Comparison of ENCODE assay signal across 12 mouse cellular contexts in genomic region chr8:83199715-83200114, GRCm38 (mm10). TPM values are rescaled to one million over a fixed set of nuclear protein-coding genes. Genes with fewer than 3 reads are reported as not detected.
A peak's percentile ranks its signal among the peaks of the same experiment; 100 is the strongest.
DNase-seq lines count a peak whose midpoint lies in the region; ATAC-seq lines count a peak whose summit lies in the region.
"Had no signal": no experiment of that assay in that cellular context is flagged by ENCODE, and none has a peak within 500 bp of the region (broad histone marks: within the 10 kb centered on the region; RNA-seq: fewer than 3 reads in every experiment).

No protein-coding gene starts in this region.

- H3K4me1 ChIP-seq in hindbrain, embryonic 13.5 days (replicated peaks) = peaks cover 38% of the 10 kb centered on the region
- no peaks in the 10 kb centered on the region for H3K4me1 ChIP-seq in hindbrain, embryonic 11.5 days (replicated peaks; ENCODE audit: control insufficient read depth, insufficient read depth, low read length)
- H3K4me1 ChIP-seq in embryonic facial prominence, embryonic 10.5 days = peaks cover 18% of the 10 kb centered on the region; the same call in 1 of the 2 replicates

- H3K27ac ChIP-seq in hindbrain, embryonic 13.5 days = peak overlapping the region; percentile 66; the same call in 1 of the 2 replicates
- H3K27ac ChIP-seq in hindbrain, embryonic 11.5 days (ENCODE audit: low read depth, low read length) = no peak overlapping the region
- H3K27ac ChIP-seq in embryonic facial prominence, embryonic 10.5 days (replicated peaks) = no peak overlapping the region
- H3K27ac ChIP-seq: liver, embryonic 13.5 days; midbrain, embryonic 12.5 days had no signal

- no peaks in the 10 kb centered on the region for H3K36me3 ChIP-seq in hindbrain, embryonic 13.5 days
- no peaks in the 10 kb centered on the region for H3K36me3 ChIP-seq in hindbrain, embryonic 11.5 days (ENCODE audit: control insufficient read depth, insufficient read depth, low read length)
- H3K36me3 ChIP-seq in embryonic facial prominence, embryonic 10.5 days (replicated peaks) = no peaks in the 10 kb centered on the region
- H3K36me3 ChIP-seq: liver, embryonic 13.5 days; midbrain, embryonic 12.5 days had no signal

- peak; percentile 41 for DNase-seq in adrenal gland, adult 2 months
- DNase-seq in adrenal gland, postnatal 10 days = no peak
- no peak for DNase-seq in hindbrain, embryonic 11.5 days (ENCODE audit: low spot score)
- peak; percentile 58 for DNase-seq in Muller cell, postnatal 12 days (ENCODE audit: inconsistent ontology term)
- no peak for DNase-seq in gastrocnemius, postnatal 25 days
- no peak for DNase-seq in embryonic facial prominence, embryonic 10.5 days (ENCODE audit: low spot score)
- DNase-seq: gastrocnemius, postnatal 36 days; kidney, adult 9 months; liver, embryonic 13.5 days had no signal

- no peak overlapping the region for H3K4me2 ChIP-seq in hindbrain, embryonic 13.5 days
- no peak overlapping the region for H3K4me2 ChIP-seq in hindbrain, embryonic 11.5 days (replicated peaks; ENCODE audit: low read depth, low read length)
- H3K4me2 ChIP-seq: midbrain, embryonic 12.5 days had no signal

- H3K4me3 ChIP-seq in hindbrain, embryonic 13.5 days = no peak overlapping the region
- H3K4me3 ChIP-seq in hindbrain, embryonic 11.5 days (ENCODE audit: low read depth, low read length) = no peak overlapping the region
- no peak overlapping the region for H3K4me3 ChIP-seq in embryonic facial prominence, embryonic 10.5 days
- H3K4me3 ChIP-seq: liver, embryonic 13.5 days; midbrain, embryonic 12.5 days had no signal

- no peaks in the 10 kb centered on the region for H3K27me3 ChIP-seq in hindbrain, embryonic 13.5 days
- H3K27me3 ChIP-seq in hindbrain, embryonic 11.5 days (ENCODE audit: control insufficient read depth, insufficient read depth, low read length) = no peaks in the 10 kb centered on the region
- H3K27me3 ChIP-seq in embryonic facial prominence, embryonic 10.5 days (replicated peaks; ENCODE audit: low read depth, poor library complexity, severe bottlenecking) = no peaks in the 10 kb centered on the region
- H3K27me3 ChIP-seq: liver, embryonic 13.5 days; midbrain, embryonic 12.5 days had no signal

- WGBS in hindbrain, embryonic 13.5 days = 60% methylated on average over 8 of the region's 8 CpGs
- WGBS in hindbrain, embryonic 11.5 days = 76% methylated on average over 8 of the region's 8 CpGs
- 74% methylated on average over 8 of the region's 8 CpGs for WGBS in embryonic facial prominence, embryonic 10.5 days

- H3K9ac ChIP-seq in hindbrain, embryonic 13.5 days = no peak overlapping the region
- H3K9ac ChIP-seq in hindbrain, embryonic 11.5 days (ENCODE audit: low read depth, low read length) = no peak overlapping the region
- H3K9ac ChIP-seq: liver, embryonic 13.5 days; midbrain, embryonic 12.5 days had no signal

- H3K9me3 ChIP-seq in hindbrain, embryonic 13.5 days = no peaks in the 10 kb centered on the region
- H3K9me3 ChIP-seq in hindbrain, embryonic 11.5 days (ENCODE audit: control insufficient read depth, low read length) = no peaks in the 10 kb centered on the region
- no peaks in the 10 kb centered on the region for H3K9me3 ChIP-seq in embryonic facial prominence, embryonic 10.5 days
- H3K9me3 ChIP-seq: liver, embryonic 13.5 days; midbrain, embryonic 12.5 days had no signal

- ATAC-seq in hindbrain, embryonic 13.5 days (ENCODE audit: low FRiP score) = no peak; the same call in 1 of the 2 replicates
- no peak for ATAC-seq in hindbrain, embryonic 11.5 days (ENCODE audit: low FRiP score)
- ATAC-seq in megakaryocyte-erythroid progenitor cell, adult 5-6 weeks (replicated peaks; ENCODE audit: low FRiP score, low TSS enrichment, poor library complexity, severe bottlenecking) = peak; percentile 72

RNA-seq across cellular contexts. Expression of gene Gm10645, which starts 33.7 kb away (rescaled TPM):
- total RNA-seq in adrenal gland, adult 2 months (2021) = under 1 TPM in 1 of 2 experiments, not detected in 1; 0.28 TPM
- polyA plus RNA-seq in adrenal gland, adult 2 months (2012; rRNA removed) = 1.3 and 1.5 TPM in 2 replicates
- under 1 TPM; 0.45 to 0.57 TPM for total RNA-seq in adrenal gland, postnatal 10 days (2021)
- 6.9 and 7.3 TPM in 2 replicates for polyA plus RNA-seq in hindbrain, embryonic 13.5 days (2015; fragmentation: Nextera tagmentation; extraction: Ambion mirVana)
- polyA plus RNA-seq in hindbrain, embryonic 11.5 days (2014; fragmentation: Nextera tagmentation; extraction: Ambion mirVana) = 6.3 and 8.5 TPM in 2 replicates
- total RNA-seq in megakaryocyte-erythroid progenitor cell, adult 5-6 weeks (2014; fragmentation: Nextera tagmentation) = not detected in 2 replicates
- total RNA-seq in megakaryocyte-erythroid progenitor cell, adult 5-6 weeks (2017) = not detected in 2 replicates
- total RNA-seq in gastrocnemius, postnatal 25 days (2021) = not detected
- polyA plus RNA-seq in embryonic facial prominence, embryonic 10.5 days (2016; fragmentation: Nextera tagmentation; extraction: Ambion mirVana) = 1.9 and 2.2 TPM in 2 replicates
- total RNA-seq: gastrocnemius, postnatal 36 days had no signal

RNA-seq across cellular contexts. Expression of gene Tbc1d9, which starts 34.6 kb away (rescaled TPM):
- total RNA-seq in adrenal gland, adult 2 months (2021) = 10 to 100 TPM in 1 of 2 experiments, 1 to 10 TPM in 1; 7.6 to 11.8 TPM
- polyA plus RNA-seq in adrenal gland, adult 2 months (2012; rRNA removed) = 5.7 and 6.2 TPM in 2 replicates
- 1 to 10 TPM; 7.0 to 8.4 TPM for total RNA-seq in adrenal gland, postnatal 10 days (2021)
- polyA plus RNA-seq in hindbrain, embryonic 13.5 days (2015; fragmentation: Nextera tagmentation; extraction: Ambion mirVana) = 15.9 and 16.4 TPM in 2 replicates
- 12.8 and 14.8 TPM in 2 replicates for polyA plus RNA-seq in hindbrain, embryonic 11.5 days (2014; fragmentation: Nextera tagmentation; extraction: Ambion mirVana)
- 0.07 and 0.57 TPM in 2 replicates for total RNA-seq in megakaryocyte-erythroid progenitor cell, adult 5-6 weeks (2014; fragmentation: Nextera tagmentation)
- total RNA-seq in megakaryocyte-erythroid progenitor cell, adult 5-6 weeks (2017) = 0.84 and 1.4 TPM in 2 replicates
- under 1 TPM; 0.87 to 0.96 TPM for total RNA-seq in gastrocnemius, postnatal 25 days (2021)
- 3.3 and 3.8 TPM in 2 replicates for polyA plus RNA-seq in embryonic facial prominence, embryonic 10.5 days (2016; fragmentation: Nextera tagmentation; extraction: Ambion mirVana)

Comparison
In these comparisons a context has a peak if more than half of its experiments do, and no peak if none do; other contexts are left out.
1. DNase-seq: peak in adrenal gland, adult 2 months (single experiment) and Muller cell, postnatal 12 days (single experiment); none in adrenal gland, postnatal 10 days (single experiment), hindbrain, embryonic 11.5 days (single experiment), gastrocnemius, postnatal 25 days (single experiment) and embryonic facial prominence, embryonic 10.5 days (single experiment).